Mouse (Mus musculus): ENCODE measurements around the gene Hnrnpul2. TPM values are rescaled to one million over a fixed set of nuclear protein-coding genes. Genes with fewer than 3 reads are reported as not detected.
"Not testable (repeated sequence)": the region's sequence is repeated elsewhere in the genome, so short reads cannot be mapped to it uniquely, and the experiment has no call there.

Gene Hnrnpul2
- polyA plus RNA-seq, 1 experiment from 2014 or later, result 6.0 TPM

DNA sequence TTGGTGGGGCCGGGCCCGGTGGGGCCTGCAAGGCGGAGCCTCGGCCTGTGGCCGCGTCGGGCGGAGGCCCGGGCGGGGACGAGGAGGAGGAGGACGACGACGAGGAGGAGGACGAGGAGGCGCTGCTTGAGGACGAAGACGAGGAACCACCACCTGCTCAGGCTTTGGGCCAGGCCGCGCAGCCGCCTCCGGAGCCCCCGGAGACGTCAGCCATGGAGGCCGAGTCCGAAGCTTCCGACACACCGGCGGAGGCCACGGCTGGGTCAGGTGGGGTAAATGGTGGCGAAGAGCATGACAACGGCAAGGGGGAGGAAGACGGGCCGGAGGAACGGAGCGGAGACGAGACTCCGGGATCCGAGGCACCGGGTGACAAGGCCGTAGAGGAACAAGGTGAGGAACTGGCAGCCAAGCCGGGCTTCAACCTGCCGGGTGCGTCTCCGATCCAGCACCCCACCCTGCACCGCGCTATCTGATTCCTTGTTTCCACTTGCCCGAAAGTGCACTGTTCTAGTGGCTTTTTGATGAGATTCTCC is 680 bp downstream of the Hnrnpul2 start:
- peak overlapping the region; percentile 100 for H3K4me3 ChIP-seq (replicated peaks)
- H3K4me2 ChIP-seq, result peak overlapping the region; percentile 99
- no peaks in the 10 kb centered on the region for H3K9me3 ChIP-seq
- peaks cover 41% of the 10 kb centered on the region for H3K4me1 ChIP-seq (replicated peaks)
- no peak for ATAC-seq (ENCODE audit: insufficient number of reproducible peaks, insufficient read depth, low FRiP score, low TSS enrichment, low read depth)
- no peaks in the 10 kb centered on the region for H3K27me3 ChIP-seq
- WGBS, result under 1% methylated on average over 47 of the region's 48 CpGs
- peak overlapping the region; percentile 97 for H3K9ac ChIP-seq (replicated peaks)
- peak overlapping the region; percentile 99 for H3K27ac ChIP-seq
- H3K36me3 ChIP-seq, result peaks cover 45% of the 10 kb centered on the region

DNA sequence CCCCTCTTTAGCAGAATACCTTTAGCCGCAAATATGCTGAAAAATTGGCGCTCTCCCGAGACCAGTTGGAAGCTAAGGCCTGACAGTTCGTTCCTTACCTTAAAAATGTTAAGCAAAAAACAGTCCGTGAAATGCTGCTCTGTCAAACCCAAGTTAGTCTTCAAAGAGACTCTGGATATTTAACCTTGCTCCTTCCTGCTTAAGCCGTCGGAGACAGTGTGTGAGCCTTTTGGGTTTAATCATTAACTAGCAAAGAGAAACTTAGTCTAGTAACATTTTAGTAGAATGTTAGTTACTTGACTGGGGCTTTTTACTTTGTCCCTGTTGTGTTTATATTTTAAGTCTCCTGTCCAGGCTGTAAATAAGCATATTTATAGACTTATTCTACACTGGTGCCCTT is 1.3 kb downstream of the Hnrnpul2 start:
- WGBS, result 2% methylated on average over 7 of the region's 7 CpGs

DNA sequence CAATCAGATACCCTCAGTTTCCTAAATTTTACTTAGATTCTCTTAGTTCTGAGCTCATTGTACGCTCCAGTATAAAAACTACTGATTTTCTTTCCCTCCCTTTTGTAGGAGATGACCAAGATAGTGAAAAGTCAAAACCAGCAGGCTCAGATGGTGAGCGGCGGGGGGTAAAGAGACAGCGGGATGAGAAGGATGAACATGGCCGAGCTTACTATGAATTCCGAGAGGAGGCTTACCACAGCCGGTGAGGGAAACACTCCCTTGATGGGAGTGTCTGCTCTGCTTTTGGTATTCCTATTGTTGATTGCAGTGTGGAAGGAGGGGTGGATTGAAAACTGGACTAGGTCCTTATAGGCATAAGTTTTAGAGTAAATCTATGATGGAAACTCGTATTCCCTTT is 2.9 kb downstream of the Hnrnpul2 start:
- H3K4me1 ChIP-seq (replicated peaks), result peaks cover 26% of the 10 kb centered on the region
- 87% methylated on average over 8 of the region's 8 CpGs for WGBS
- 0 out of 2 replicates have a peak overlapping the region, but pooled peaks have one; percentile 0 for H3K9ac ChIP-seq (replicated peaks)
- H3K4me2 ChIP-seq, result peak overlapping the region; percentile 99
- no peaks in the 10 kb centered on the region for H3K9me3 ChIP-seq
- no peak overlapping the region for H3K27ac ChIP-seq
- peak overlapping the region; percentile 100 for H3K4me3 ChIP-seq (replicated peaks)
- no peak for ATAC-seq (ENCODE audit: insufficient number of reproducible peaks, insufficient read depth, low FRiP score, low TSS enrichment, low read depth)
- no peaks in the 10 kb centered on the region for H3K27me3 ChIP-seq
- H3K36me3 ChIP-seq, result peaks cover 50% of the 10 kb centered on the region

More for the DNA sequence above, 1.3 kb downstream of the Hnrnpul2 start:
- H3K36me3 ChIP-seq, result peaks cover 45% of the 10 kb centered on the region
- H3K9ac ChIP-seq (replicated peaks), result peak overlapping the region; percentile 97
- H3K27me3 ChIP-seq, result no peaks in the 10 kb centered on the region
- no peaks in the 10 kb centered on the region for H3K9me3 ChIP-seq
- H3K27ac ChIP-seq, result no peak overlapping the region; the same call in 1 of the 2 replicates
- peak overlapping the region; percentile 100 for H3K4me3 ChIP-seq (replicated peaks)
- H3K4me2 ChIP-seq, result peak overlapping the region; percentile 99
- ATAC-seq (ENCODE audit: insufficient number of reproducible peaks, insufficient read depth, low FRiP score, low TSS enrichment, low read depth), result no peak
- peaks cover 38% of the 10 kb centered on the region for H3K4me1 ChIP-seq (replicated peaks)

DNA sequence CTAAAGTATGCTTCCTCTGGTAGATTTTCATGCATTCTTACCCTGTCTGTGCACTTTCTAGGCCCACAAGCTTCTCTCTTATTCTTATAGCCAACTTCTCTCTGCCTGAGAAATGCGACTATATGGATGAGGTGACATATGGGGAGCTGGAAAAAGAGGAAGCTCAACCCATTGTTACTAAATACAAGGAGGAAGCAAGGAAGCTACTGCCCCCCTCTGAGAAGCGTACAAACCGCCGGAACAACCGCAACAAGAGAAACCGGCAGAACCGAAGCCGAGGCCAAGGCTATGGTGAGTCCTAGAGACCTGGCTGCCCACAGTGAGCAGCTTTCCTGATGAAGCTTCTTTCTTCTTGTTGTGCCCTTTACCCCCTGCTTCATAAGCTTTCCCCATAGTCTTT is 9.8 kb downstream of the Hnrnpul2 start, which contains the start of gene AC129217.1:
TSS of gene AC129217.1 (plus strand) at position 114 of the 400 bp plus-strand sequence.
- H3K9ac ChIP-seq (replicated peaks), result no peak within 1 kb of the TSS
- H3K27me3 ChIP-seq, result no peaks in the 10 kb centered on the region
- no peak within 1 kb of the TSS for H3K4me2 ChIP-seq
- peaks cover 99% of the 10 kb centered on the region for H3K36me3 ChIP-seq
- WGBS, result 95% methylated on average over 8 of the region's 8 CpGs
- no peaks in the 10 kb centered on the region for H3K4me1 ChIP-seq (replicated peaks)
- no peak within 1 kb of the TSS for H3K27ac ChIP-seq
- H3K4me3 ChIP-seq (replicated peaks), result no peak within 1 kb of the TSS
- H3K9me3 ChIP-seq, result no peaks in the 10 kb centered on the region
- no peak for ATAC-seq (ENCODE audit: insufficient number of reproducible peaks, insufficient read depth, low FRiP score, low TSS enrichment, low read depth)

DNA sequence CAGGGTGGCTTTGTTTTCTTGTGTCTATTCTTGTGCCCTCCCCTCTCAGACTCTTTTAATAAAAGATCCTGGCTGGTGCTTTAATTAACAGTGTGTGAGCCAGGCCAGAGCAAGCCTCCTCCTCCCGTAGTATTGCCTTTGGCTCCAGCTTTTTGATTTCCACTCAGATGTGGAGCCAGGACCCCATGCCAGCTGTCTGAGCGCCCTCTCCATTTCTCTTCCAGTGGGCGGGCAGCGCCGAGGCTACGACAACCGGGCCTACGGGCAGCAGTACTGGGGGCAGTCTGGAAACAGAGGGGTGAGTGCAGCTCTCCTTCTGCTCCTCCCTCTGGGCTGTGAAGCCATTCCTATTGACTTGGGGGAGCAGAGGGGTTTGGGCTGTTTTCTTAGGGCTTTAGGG is 10.9 kb downstream of the Hnrnpul2 start:
- Histone ChIP-seq H3K27ac (no peak overlapping the region), H3K4me2 (no peak overlapping the region), H3K36me3 (peaks cover 100% of the 10 kb centered on the region), H3K9ac (replicated peaks) (no peak overlapping the region), H3K4me1 (replicated peaks) (no peaks in the 10 kb centered on the region), H3K27me3 (no peaks in the 10 kb centered on the region), H3K4me3 (replicated peaks) (no peak overlapping the region), H3K9me3 (no peaks in the 10 kb centered on the region)
- WGBS, result 94% methylated on average over 8 of the region's 8 CpGs
- no peak for ATAC-seq (ENCODE audit: insufficient number of reproducible peaks, insufficient read depth, low FRiP score, low TSS enrichment, low read depth)

DNA sequence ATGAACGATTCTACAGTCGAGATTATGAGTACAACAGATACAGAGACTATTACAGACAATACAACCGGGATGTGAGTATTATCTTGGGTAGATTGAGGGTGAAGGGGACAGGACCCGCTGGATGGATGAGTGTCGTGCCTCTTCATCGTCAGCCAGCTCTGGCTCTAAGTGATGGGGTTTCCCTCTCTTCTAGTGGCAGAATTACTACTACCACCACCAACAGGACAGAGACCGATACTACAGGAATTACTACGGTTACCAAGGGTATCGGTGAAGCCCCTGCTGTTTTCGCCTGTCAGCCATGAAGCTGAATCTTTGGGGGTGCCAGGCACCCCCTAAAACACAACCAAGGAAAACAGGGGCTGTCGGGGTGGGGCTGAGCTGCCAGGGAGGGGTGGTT is 11.5 kb downstream of the Hnrnpul2 start:
- Histone ChIP-seq H3K4me2 (no peak overlapping the region), H3K4me1 (replicated peaks) (no peaks in the 10 kb centered on the region), H3K27me3 (no peaks in the 10 kb centered on the region), H3K4me3 (replicated peaks) (no peak overlapping the region), H3K36me3 (peaks cover 99% of the 10 kb centered on the region), H3K27ac (no peak overlapping the region), H3K9ac (replicated peaks) (no peak overlapping the region), H3K9me3 (no peaks in the 10 kb centered on the region)
- WGBS, result 87% methylated on average over 11 of the region's 11 CpGs
- ATAC-seq (ENCODE audit: insufficient number of reproducible peaks, insufficient read depth, low FRiP score, low TSS enrichment, low read depth), result no peak

DNA sequence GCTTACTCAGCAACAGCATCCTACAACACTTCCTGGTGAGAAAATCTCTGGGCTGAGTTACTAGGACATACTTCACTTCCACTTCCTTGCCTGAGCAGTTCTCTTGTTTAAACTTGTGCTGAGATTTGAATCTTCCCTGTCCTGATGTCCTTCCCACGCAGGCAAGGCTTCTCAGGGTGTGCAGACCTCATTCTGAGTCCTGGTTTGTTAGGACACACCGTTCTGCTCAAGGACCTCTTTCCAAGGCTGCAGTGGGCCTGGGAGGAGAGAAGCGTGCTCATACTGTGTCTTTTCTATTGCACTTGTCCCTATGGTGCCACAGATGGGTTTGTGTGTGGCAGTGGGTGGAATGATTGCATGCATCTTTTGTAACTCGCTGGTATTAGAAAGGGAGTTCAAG is 13.2 kb downstream of the Hnrnpul2 start:
- Histone ChIP-seq H3K4me3 (replicated peaks) (no peak overlapping the region), H3K4me1 (replicated peaks) (peaks cover under 1% of the 10 kb centered on the region; the same call in 1 of the 2 replicates), H3K36me3 (peaks cover 84% of the 10 kb centered on the region), H3K9ac (replicated peaks) (no peak overlapping the region), H3K27me3 (no peaks in the 10 kb centered on the region), H3K4me2 (no peak overlapping the region), H3K27ac (no peak overlapping the region), H3K9me3 (no peaks in the 10 kb centered on the region)
- ATAC-seq (ENCODE audit: insufficient number of reproducible peaks, insufficient read depth, low FRiP score, low TSS enrichment, low read depth), result no peak
- WGBS, result 93% methylated on average over 4 of the region's 4 CpGs

DNA sequence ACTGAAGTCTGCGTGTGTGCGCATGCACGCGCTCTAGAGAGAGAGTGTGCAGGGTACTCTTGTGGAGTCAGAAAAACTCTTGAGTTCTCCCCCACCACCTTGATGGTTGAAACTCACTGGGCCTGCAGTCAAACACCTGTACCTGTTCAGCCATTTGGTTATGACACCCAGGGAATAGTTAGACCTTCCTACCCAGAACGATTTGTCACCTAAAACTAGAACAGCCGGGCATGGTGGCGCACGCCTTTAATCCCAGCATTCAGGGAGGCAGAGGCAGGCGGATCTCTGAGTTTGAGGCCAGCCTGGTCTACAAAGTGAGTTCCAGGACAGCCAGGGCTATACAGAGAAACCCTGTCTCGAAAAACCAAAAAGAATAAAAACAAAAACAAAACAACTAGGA is 16.5 kb downstream of the Hnrnpul2 start:
- H3K4me2 ChIP-seq; H3K27me3 ChIP-seq; H3K9ac ChIP-seq (replicated peaks); ATAC-seq (ENCODE audit: insufficient number of reproducible peaks, insufficient read depth, low FRiP score, low TSS enrichment, low read depth); H3K9me3 ChIP-seq; H3K4me3 ChIP-seq (replicated peaks): not testable (repeated sequence)
- H3K4me1 ChIP-seq (replicated peaks), result peaks cover 32% of the 10 kb centered on the region
- WGBS, result 97% methylated on average over 10 of the region's 10 CpGs
- H3K36me3 ChIP-seq, result peaks cover 55% of the 10 kb centered on the region
- H3K27ac ChIP-seq, result 0 out of 2 replicates have a peak overlapping the region, but pooled peaks have one; percentile 98

DNA sequence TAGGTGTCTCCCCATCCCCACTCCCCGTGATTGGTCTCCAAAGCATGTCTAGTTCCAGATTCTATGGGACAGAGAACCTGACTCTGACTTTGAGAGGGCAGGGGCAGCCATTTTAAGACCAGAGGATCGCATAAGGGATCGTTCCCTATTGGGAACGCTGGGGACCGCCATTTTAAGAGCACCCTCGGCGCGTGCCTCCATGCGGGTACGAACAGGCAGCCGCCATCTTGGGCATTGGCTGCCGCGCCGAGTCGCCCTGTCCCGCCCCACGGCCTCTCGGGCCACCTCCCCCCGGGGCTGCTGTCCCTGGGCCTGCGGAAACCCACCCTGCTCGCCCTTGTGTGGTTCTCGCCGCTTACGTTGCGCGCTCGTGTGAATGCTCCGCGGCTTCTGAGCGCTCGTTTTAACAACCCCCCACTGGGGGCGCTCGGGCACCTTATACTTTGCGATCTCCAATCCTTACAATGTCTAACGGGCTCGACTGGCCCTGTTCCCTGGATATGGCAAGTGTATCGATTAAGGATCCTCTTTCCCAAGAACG is 17.5 kb downstream of the Hnrnpul2 start, which contains the start of gene Bscl2:
TSS of gene Bscl2 (plus strand) at position 217 of the 541 bp plus-strand sequence.
- Histone ChIP-seq H3K4me3 (replicated peaks) (peak within 1 kb of the TSS; percentile 52), H3K9me3 (no peaks in the 10 kb centered on the region), H3K27me3 (no peaks in the 10 kb centered on the region), H3K4me1 (replicated peaks) (peaks cover 32% of the 10 kb centered on the region), H3K27ac (peak within 1 kb of the TSS; percentile 98), H3K36me3 (peaks cover 50% of the 10 kb centered on the region), H3K9ac (replicated peaks) (peak within 1 kb of the TSS; percentile 76), H3K4me2 (peak within 1 kb of the TSS; percentile 68)
- ATAC-seq (ENCODE audit: insufficient number of reproducible peaks, insufficient read depth, low FRiP score, low TSS enrichment, low read depth), result peak; percentile 79
- WGBS, result under 1% methylated on average over 38 of the region's 38 CpGs

DNA sequence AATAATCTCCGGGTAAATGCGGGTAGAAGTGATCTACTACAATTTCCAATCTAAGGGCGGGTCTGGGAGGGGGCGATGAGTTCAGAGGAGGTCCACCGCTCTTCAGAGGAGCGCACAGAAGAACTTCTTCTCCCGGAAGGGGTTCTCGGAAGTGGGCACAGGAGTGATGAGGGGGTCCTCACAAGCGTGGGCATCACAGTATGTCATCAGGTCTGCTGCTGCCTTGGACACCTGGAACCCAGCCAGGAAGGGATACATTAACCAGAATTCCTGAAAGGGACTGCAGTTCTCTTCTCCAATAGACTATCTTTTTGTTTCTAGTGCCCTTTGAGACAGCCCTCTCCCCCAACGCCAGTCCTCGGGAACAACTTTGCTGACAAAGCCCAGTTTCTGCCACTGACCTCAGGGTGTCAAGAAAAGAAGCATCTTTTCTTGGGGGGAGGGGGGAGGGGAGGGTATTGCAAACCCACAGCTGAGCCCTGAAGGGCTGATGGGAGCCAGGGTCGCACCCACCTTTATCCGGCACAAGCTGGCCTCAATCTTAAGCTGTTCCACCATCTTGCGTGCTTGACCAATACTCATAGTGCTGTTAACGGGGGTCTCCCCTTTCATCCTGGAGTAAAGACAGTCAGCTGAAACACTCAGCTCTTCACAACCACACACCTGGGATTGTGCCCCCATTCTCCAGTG is 18.4 kb downstream of the Hnrnpul2 start:
- H3K27me3 ChIP-seq, result no peaks in the 10 kb centered on the region
- H3K27ac ChIP-seq, result peak overlapping the region; percentile 98
- peaks cover 49% of the 10 kb centered on the region for H3K36me3 ChIP-seq
- peak overlapping the region; percentile 52 for H3K4me3 ChIP-seq (replicated peaks)
- H3K4me2 ChIP-seq, result peak overlapping the region; percentile 68
- peaks cover 32% of the 10 kb centered on the region for H3K4me1 ChIP-seq (replicated peaks)
- no peak for ATAC-seq (ENCODE audit: insufficient number of reproducible peaks, insufficient read depth, low FRiP score, low TSS enrichment, low read depth)
- H3K9ac ChIP-seq (replicated peaks), result peak overlapping the region; percentile 76
- WGBS, result 21% methylated on average over 15 of the region's 15 CpGs
- H3K9me3 ChIP-seq, result no peaks in the 10 kb centered on the region

DNA sequence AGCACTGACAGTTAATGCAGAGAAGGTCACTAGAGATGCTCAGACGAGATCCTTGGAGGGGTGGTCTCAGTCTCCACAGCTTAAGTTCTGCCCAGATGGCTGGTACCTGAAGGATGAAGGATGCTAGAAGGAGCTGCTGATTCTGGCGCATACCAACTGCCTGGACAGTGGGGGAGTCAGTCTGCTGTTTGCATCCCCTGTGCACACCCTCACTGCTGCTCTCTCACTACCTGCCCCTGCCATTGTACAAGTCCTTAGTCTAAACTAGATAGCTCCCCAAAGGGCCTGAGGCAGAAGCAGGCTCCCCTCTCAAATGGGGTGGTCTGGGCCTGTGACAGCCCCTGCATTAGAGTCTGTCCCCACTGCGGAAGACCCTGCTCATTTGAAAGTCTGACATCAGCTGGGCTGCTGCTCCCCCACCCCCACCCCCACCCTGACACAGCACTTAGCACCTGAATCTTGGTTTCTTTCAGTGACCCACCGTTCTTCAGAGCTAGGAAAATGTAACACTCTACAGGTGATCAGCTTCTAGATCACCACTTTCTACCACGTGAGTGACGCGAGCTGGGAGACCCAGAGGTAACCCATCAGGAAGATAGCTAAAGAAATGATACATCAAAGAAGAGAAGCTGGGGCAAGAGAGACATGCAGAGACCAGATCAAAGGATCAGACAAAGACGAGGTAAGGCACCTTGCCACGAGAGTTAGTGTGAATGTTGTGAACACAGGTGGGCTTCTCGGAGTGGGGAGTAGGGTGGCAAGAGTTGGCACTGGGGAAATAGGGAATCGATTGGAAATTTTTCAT is 19.5 kb downstream of the Hnrnpul2 start, which contains the start of gene Gng3:
TSS of gene Gng3 (minus strand) at position 92 of the 805 bp plus-strand sequence.
- 42% methylated on average over 11 of the region's 11 CpGs for WGBS
- H3K27me3 ChIP-seq, result no peaks in the 10 kb centered on the region
- H3K9ac ChIP-seq (replicated peaks), result peak within 1 kb of the TSS; percentile 76
- H3K36me3 ChIP-seq, result peaks cover 38% of the 10 kb centered on the region
- peak within 1 kb of the TSS; percentile 98 for H3K27ac ChIP-seq
- H3K4me1 ChIP-seq (replicated peaks), result peaks cover 32% of the 10 kb centered on the region
- peak; percentile 41; the same call in 1 of the 2 replicates for ATAC-seq (ENCODE audit: insufficient number of reproducible peaks, insufficient read depth, low FRiP score, low TSS enrichment, low read depth)
- peak within 1 kb of the TSS; percentile 52 for H3K4me3 ChIP-seq (replicated peaks)
- H3K4me2 ChIP-seq, result peak within 1 kb of the TSS; percentile 73
- no peaks in the 10 kb centered on the region for H3K9me3 ChIP-seq

Data from limb, embryonic 12.5 days (tissue).